ENCODE assay signal across 15 mouse cellular contexts in the genomic region with DNA sequence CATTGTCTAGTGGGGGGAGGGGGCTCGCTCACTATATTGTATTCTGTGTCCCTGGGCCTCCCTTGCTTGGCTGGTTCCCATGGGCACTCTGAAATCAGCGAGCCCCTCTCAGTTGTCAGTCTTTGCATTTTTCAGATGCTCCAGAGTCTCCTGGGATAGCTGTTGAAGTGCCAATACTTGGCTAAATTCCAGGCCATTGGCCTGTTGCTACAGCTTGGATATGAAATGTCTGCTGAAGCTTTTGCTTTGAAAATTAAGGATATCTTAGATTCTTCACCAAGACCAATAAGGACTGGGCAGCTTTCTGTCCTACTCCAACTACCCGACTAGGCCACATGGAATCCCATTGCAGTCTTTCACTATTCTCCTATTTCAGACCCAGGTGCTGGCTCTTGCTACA.
A peak's percentile ranks its signal among the peaks of the same experiment; 100 is the strongest.
DNase-seq lines count a peak whose midpoint lies in the region; ATAC-seq and TF ChIP-seq lines count a peak whose summit lies in the region.
"Had no signal": no experiment of that assay in that cellular context is flagged by ENCODE, and none has a peak within 500 bp of the region (broad histone marks: within the 10 kb centered on the region; RNA-seq: fewer than 3 reads in every experiment).

No protein-coding gene starts in this region.

- no peak overlapping the region for H3K4me2 ChIP-seq in forebrain, embryonic 14.5 days (ENCODE audit: low read length)
- H3K4me2 ChIP-seq in forebrain, embryonic 16.5 days (ENCODE audit: low read length), result no peak overlapping the region
- no peak overlapping the region for H3K4me2 ChIP-seq in hindbrain, embryonic 16.5 days (ENCODE audit: low read length)
- H3K4me2 ChIP-seq in midbrain, embryonic 13.5 days (replicated peaks), result no peak overlapping the region
- no peak overlapping the region for H3K4me2 ChIP-seq in midbrain, embryonic 11.5 days
- H3K4me2 ChIP-seq in stomach, postnatal 0 days (replicated peaks; ENCODE audit: low read depth), result no peak overlapping the region
- H3K4me2 ChIP-seq: kidney, embryonic 15.5 days; limb, embryonic 15.5 days had no signal

- peak; percentile 42 for DNase-seq in forebrain, embryonic 14.5 days (ENCODE audit: low spot score)
- no peak for DNase-seq in hindbrain, embryonic 10.5 days (ENCODE audit: low spot score)
- no peak for DNase-seq in midbrain, embryonic 11.5 days (ENCODE audit: low spot score, missing footprints)
- DNase-seq in retina, embryonic 14.5 days (ENCODE audit: low spot score), result peak; percentile 31
- no peak for DNase-seq in stomach, postnatal 0 days (ENCODE audit: low spot score)
- DNase-seq: cerebellum, adult 11 months; cerebellum, postnatal 36 days; liver, postnatal 0 days had no signal

- no peak overlapping the region for H3K27ac ChIP-seq in forebrain, embryonic 14.5 days (ENCODE audit: low read depth, low read length)
- H3K27ac ChIP-seq in forebrain, embryonic 16.5 days (ENCODE audit: low read length), result no peak overlapping the region
- H3K27ac ChIP-seq in hindbrain, embryonic 10.5 days, result peak overlapping the region; percentile 5; the same call in 1 of the 2 replicates
- no peak overlapping the region for H3K27ac ChIP-seq in hindbrain, embryonic 16.5 days (ENCODE audit: low read depth, low read length)
- H3K27ac ChIP-seq in midbrain, embryonic 13.5 days, result peak overlapping the region; percentile 25; the same call in 1 of the 2 replicates
- no peak overlapping the region for H3K27ac ChIP-seq in midbrain, embryonic 11.5 days (ENCODE audit: low read depth, low read length)
- no peak overlapping the region for H3K27ac ChIP-seq in stomach, postnatal 0 days (replicated peaks)
- H3K27ac ChIP-seq: kidney, embryonic 15.5 days; left cerebral cortex, adult 2 months; limb, embryonic 15.5 days had no signal

- no peak overlapping the region for H3K9ac ChIP-seq in forebrain, embryonic 14.5 days (ENCODE audit: low read length)
- H3K9ac ChIP-seq in forebrain, embryonic 16.5 days (replicated peaks; ENCODE audit: low read depth, low read length), result no peak overlapping the region
- H3K9ac ChIP-seq in hindbrain, embryonic 16.5 days (ENCODE audit: low read depth, low read length), result no peak overlapping the region
- no peak overlapping the region for H3K9ac ChIP-seq in midbrain, embryonic 13.5 days (replicated peaks)
- no peak overlapping the region for H3K9ac ChIP-seq in midbrain, embryonic 11.5 days (ENCODE audit: low read length)
- no peak overlapping the region for H3K9ac ChIP-seq in stomach, postnatal 0 days (ENCODE audit: low read length)
- H3K9ac ChIP-seq: kidney, embryonic 15.5 days; limb, embryonic 15.5 days; liver, postnatal 0 days had no signal

- no peaks in the 10 kb centered on the region for H3K9me3 ChIP-seq in forebrain, embryonic 14.5 days (replicated peaks; ENCODE audit: control insufficient read depth, low read length)
- no peaks in the 10 kb centered on the region for H3K9me3 ChIP-seq in forebrain, embryonic 16.5 days (ENCODE audit: control insufficient read depth, low read length)
- no peaks in the 10 kb centered on the region for H3K9me3 ChIP-seq in hindbrain, embryonic 10.5 days
- no peaks in the 10 kb centered on the region for H3K9me3 ChIP-seq in hindbrain, embryonic 16.5 days (ENCODE audit: control insufficient read depth, low read length)
- H3K9me3 ChIP-seq in midbrain, embryonic 13.5 days, result no peaks in the 10 kb centered on the region
- H3K9me3 ChIP-seq in midbrain, embryonic 11.5 days (ENCODE audit: control insufficient read depth, low read length), result no peaks in the 10 kb centered on the region
- no peaks in the 10 kb centered on the region for H3K9me3 ChIP-seq in stomach, postnatal 0 days (ENCODE audit: control insufficient read depth, low read length)
- H3K9me3 ChIP-seq: kidney, embryonic 15.5 days; limb, embryonic 15.5 days; megakaryocyte, embryonic 14.5 days had no signal

- peaks cover 20% of the 10 kb centered on the region for H3K4me1 ChIP-seq in forebrain, embryonic 14.5 days (ENCODE audit: control insufficient read depth, insufficient read depth, low read length)
- H3K4me1 ChIP-seq in forebrain, embryonic 16.5 days (replicated peaks; ENCODE audit: control insufficient read depth, insufficient read depth, low read length), result peaks cover 35% of the 10 kb centered on the region
- peaks cover 39% of the 10 kb centered on the region for H3K4me1 ChIP-seq in hindbrain, embryonic 10.5 days (replicated peaks)
- peaks cover 25% of the 10 kb centered on the region for H3K4me1 ChIP-seq in hindbrain, embryonic 16.5 days (ENCODE audit: control insufficient read depth, insufficient read depth, low read depth, low read length)
- peaks cover 40% of the 10 kb centered on the region for H3K4me1 ChIP-seq in midbrain, embryonic 13.5 days (replicated peaks)
- peaks cover 21% of the 10 kb centered on the region for H3K4me1 ChIP-seq in midbrain, embryonic 11.5 days (ENCODE audit: control insufficient read depth, insufficient read depth, low read length)
- H3K4me1 ChIP-seq in stomach, postnatal 0 days (replicated peaks; ENCODE audit: control insufficient read depth, insufficient read depth), result no peaks in the 10 kb centered on the region; the same call in 1 of the 2 replicates
- H3K4me1 ChIP-seq: megakaryocyte, embryonic 14.5 days had no signal

- ATAC-seq in forebrain, embryonic 14.5 days, result no peak
- no peak for ATAC-seq in forebrain, embryonic 16.5 days
- no peak for ATAC-seq in hindbrain, embryonic 16.5 days
- ATAC-seq in midbrain, embryonic 13.5 days, result no peak
- ATAC-seq in midbrain, embryonic 11.5 days (ENCODE audit: low FRiP score), result no peak
- ATAC-seq in stomach, postnatal 0 days (ENCODE audit: low FRiP score, low TSS enrichment), result no peak
- ATAC-seq: liver, postnatal 0 days had no signal

- TF ChIP-seq EP300 in stomach, postnatal 0 days (optimal IDR thresholded peaks at IDR 0.05), result no peak

- 68% methylated on average over 3 of the region's 3 CpGs for WGBS in forebrain, embryonic 14.5 days
- 51% methylated on average over 3 of the region's 3 CpGs for WGBS in forebrain, embryonic 16.5 days
- 68% methylated on average over 3 of the region's 3 CpGs for WGBS in hindbrain, embryonic 10.5 days
- WGBS in hindbrain, embryonic 16.5 days, result 39% methylated on average over 3 of the region's 3 CpGs
- 60% methylated on average over 3 of the region's 3 CpGs for WGBS in midbrain, embryonic 13.5 days
- 62% methylated on average over 3 of the region's 3 CpGs for WGBS in midbrain, embryonic 11.5 days
- WGBS in stomach, postnatal 0 days, result 78% methylated on average over 3 of the region's 3 CpGs

- H3K36me3 ChIP-seq in forebrain, embryonic 14.5 days (ENCODE audit: control insufficient read depth, insufficient read depth, low read length), result no peaks in the 10 kb centered on the region
- no peaks in the 10 kb centered on the region for H3K36me3 ChIP-seq in forebrain, embryonic 16.5 days (ENCODE audit: control insufficient read depth, insufficient read depth)
- peaks cover 53% of the 10 kb centered on the region for H3K36me3 ChIP-seq in hindbrain, embryonic 10.5 days
- H3K36me3 ChIP-seq in hindbrain, embryonic 16.5 days (ENCODE audit: control insufficient read depth, insufficient read depth, low read length), result no peaks in the 10 kb centered on the region
- H3K36me3 ChIP-seq in midbrain, embryonic 13.5 days, result peaks cover 8% of the 10 kb centered on the region; the same call in 1 of the 2 replicates
- no peaks in the 10 kb centered on the region for H3K36me3 ChIP-seq in midbrain, embryonic 11.5 days (ENCODE audit: control insufficient read depth, insufficient read depth, low read length)
- H3K36me3 ChIP-seq in stomach, postnatal 0 days (ENCODE audit: control insufficient read depth, insufficient read depth, low read length), result no peaks in the 10 kb centered on the region
- H3K36me3 ChIP-seq: kidney, embryonic 15.5 days; limb, embryonic 15.5 days had no signal

- no peak for TF ChIP-seq CTCF in stomach, postnatal 0 days (IDR thresholded peaks at IDR 0.05; ENCODE audit: low read depth)

- no peaks in the 10 kb centered on the region for H3K27me3 ChIP-seq in forebrain, embryonic 14.5 days (replicated peaks; ENCODE audit: control insufficient read depth, insufficient read depth, low read length)
- H3K27me3 ChIP-seq in forebrain, embryonic 16.5 days (replicated peaks; ENCODE audit: control insufficient read depth, insufficient read depth, low read length), result no peaks in the 10 kb centered on the region
- H3K27me3 ChIP-seq in hindbrain, embryonic 10.5 days (ENCODE audit: insufficient read depth, poor library complexity, severe bottlenecking), result no peaks in the 10 kb centered on the region
- H3K27me3 ChIP-seq in hindbrain, embryonic 16.5 days (replicated peaks; ENCODE audit: control insufficient read depth, insufficient read depth, low read length), result no peaks in the 10 kb centered on the region
- H3K27me3 ChIP-seq in midbrain, embryonic 13.5 days, result no peaks in the 10 kb centered on the region
- no peaks in the 10 kb centered on the region for H3K27me3 ChIP-seq in midbrain, embryonic 11.5 days (ENCODE audit: control insufficient read depth, insufficient read depth, low read length)
- no peaks in the 10 kb centered on the region for H3K27me3 ChIP-seq in stomach, postnatal 0 days (ENCODE audit: control insufficient read depth, insufficient read depth, low read length)
- H3K27me3 ChIP-seq: kidney, embryonic 15.5 days; limb, embryonic 15.5 days had no signal

- H3K4me3 ChIP-seq in forebrain, embryonic 14.5 days (ENCODE audit: low read depth, low read length), result no peak overlapping the region
- no peak overlapping the region for H3K4me3 ChIP-seq in forebrain, embryonic 16.5 days (replicated peaks; ENCODE audit: low read length)
- no peak overlapping the region for H3K4me3 ChIP-seq in hindbrain, embryonic 10.5 days
- no peak overlapping the region for H3K4me3 ChIP-seq in hindbrain, embryonic 16.5 days (ENCODE audit: low read length)
- H3K4me3 ChIP-seq in midbrain, embryonic 13.5 days (replicated peaks), result no peak overlapping the region
- no peak overlapping the region for H3K4me3 ChIP-seq in midbrain, embryonic 11.5 days (ENCODE audit: low read depth, low read length)
- H3K4me3 ChIP-seq in stomach, postnatal 0 days (ENCODE audit: low read depth, low read length), result no peak overlapping the region
- H3K4me3 ChIP-seq: kidney, embryonic 15.5 days; left cerebral cortex, adult 2 months; limb, embryonic 15.5 days; megakaryocyte, embryonic 14.5 days had no signal

Comparison
In these comparisons a context has a peak if more than half of its experiments do, and no peak if none do; other contexts are left out.
1. H3K27ac ChIP-seq: peak in hindbrain, embryonic 10.5 days (single experiment) and midbrain, embryonic 13.5 days (single experiment); none in forebrain, embryonic 14.5 days (single experiment), forebrain, embryonic 16.5 days (single experiment), hindbrain, embryonic 16.5 days (single experiment), midbrain, embryonic 11.5 days (single experiment) and stomach, postnatal 0 days (single experiment).
2. DNase-seq: peak in forebrain, embryonic 14.5 days (single experiment) and retina, embryonic 14.5 days (single experiment); none in hindbrain, embryonic 10.5 days (single experiment), midbrain, embryonic 11.5 days (single experiment) and stomach, postnatal 0 days (single experiment).